Mouse (Mus musculus) C2C12 (cell line): Measurements from ENCODE around the gene Zfp866. TPM values are rescaled to one million over a fixed set of nuclear protein-coding genes. Genes with fewer than 3 reads are reported as not detected.

Experiments
- H3K27me3 ChIP-seq: one replicate; pipeline ENCODE4 v1.6.1; 2011; ENCODE audit not compliant: control insufficient read depth, insufficient read depth, insufficient read length
- H3K36me3 ChIP-seq: one replicate; pipeline ENCODE4 v1.6.1; 2011; ENCODE audit not compliant: control insufficient read depth, insufficient read depth
- H3K4me3 ChIP-seq: one replicate; pipeline ENCODE4 v1.5.1; 2011; ENCODE audit warnings: mild to moderate bottlenecking, control low read depth; ENCODE audit not compliant: poor library complexity, insufficient read depth, severe bottlenecking
- H3K79me2 ChIP-seq: one replicate; pipeline ENCODE4 v1.6.1; 2011; ENCODE audit not compliant: control insufficient read depth, insufficient read depth
- H3K79me3 ChIP-seq: one replicate; pipeline ENCODE4 v1.6.1; 2011; ENCODE audit warnings: low read depth, control low read depth
- H3ac ChIP-seq: one replicate; pipeline ENCODE3; 2011; ENCODE audit warnings: low read depth; ENCODE audit not compliant: control insufficient read depth, insufficient read length
- CEBPB ChIP-seq: IDR thresholded peaks from one replicate; pipeline ENCODE4 v1.6.1; 2011; ENCODE audit warnings: low read depth, mild to moderate bottlenecking, control low read depth, moderate library complexity
- CTCF ChIP-seq: IDR thresholded peaks from one replicate; pipeline ENCODE4 v1.5.1; 2011; ENCODE audit not compliant: control insufficient read depth, insufficient read depth, insufficient read length
- FOSL1 ChIP-seq: IDR thresholded peaks from one replicate; pipeline ENCODE4 v1.8.0; 2011; ENCODE audit warnings: mild to moderate bottlenecking, low read length; ENCODE audit not compliant: poor library complexity, insufficient read depth, severe bottlenecking
- MAX ChIP-seq: IDR thresholded peaks from one replicate; pipeline ENCODE4 v1.6.1; 2011; ENCODE audit warnings: mild to moderate bottlenecking, control low read depth
- MYOD1 ChIP-seq: IDR thresholded peaks from one replicate; pipeline ENCODE4 v1.6.1; 2011; ENCODE audit warnings: low read depth; ENCODE audit not compliant: control insufficient read depth, insufficient read length
- MYOG ChIP-seq: IDR thresholded peaks from one replicate; pipeline ENCODE4 v1.6.1; 2011; ENCODE audit not compliant: control insufficient read depth, insufficient read length; ENCODE audit errors: extremely low read depth
- USF1 ChIP-seq: IDR thresholded peaks from one replicate; pipeline ENCODE4 v1.6.1; 2011; ENCODE audit warnings: low read depth, mild to moderate bottlenecking, control low read depth, moderate library complexity
- polyA plus RNA-seq: library from polyadenylated mRNA; unstranded; fragments of >200 nt; fragmentation: generic; extraction: Trizol; gene quantifications from one replicate; pipeline ENCODE4 v1.2.1, GENCODE M21; 2012; ENCODE audit warnings: missing spikeins

Gene Zfp866
- polyA plus RNA-seq, 1 experiment: 3.9 TPM

GRCm38 (mm10) chr8:69794901-69795300 is 3.9 kb upstream of the Zfp866 start:
- Histone ChIP-seq H3K79me3 (peaks cover 29% of the 10 kb centered on the region), H3K36me3 (peaks cover 67% of the 10 kb centered on the region), H3ac (no peak overlapping the region), H3K27me3 (no peaks in the 10 kb centered on the region), H3K79me2 (peaks cover 47% of the 10 kb centered on the region), H3K4me3 (no peak overlapping the region)
- no peak for TF ChIP-seq MYOD1
- no peak for TF ChIP-seq CTCF
- no peak for TF ChIP-seq MYOG
- TF ChIP-seq MAX: no peak
- no peak for TF ChIP-seq USF1
- TF ChIP-seq CEBPB: no peak
- no peak for TF ChIP-seq FOSL1

GRCm38 (mm10) chr8:69794096-69794495 is 3.1 kb upstream of the Zfp866 start:
- Histone ChIP-seq H3K4me3 (no peak overlapping the region), H3K36me3 (peaks cover 60% of the 10 kb centered on the region), H3K79me2 (peaks cover 47% of the 10 kb centered on the region), H3K27me3 (no peaks in the 10 kb centered on the region), H3ac (no peak overlapping the region), H3K79me3 (peaks cover 29% of the 10 kb centered on the region)
- TF ChIP-seq MYOG: no peak
- no peak for TF ChIP-seq CTCF
- TF ChIP-seq FOSL1: no peak
- no peak for TF ChIP-seq CEBPB
- no peak for TF ChIP-seq USF1
- no peak for TF ChIP-seq MYOD1
- TF ChIP-seq MAX: no peak

GRCm38 (mm10) chr8:69793666-69794065 is 2.7 kb upstream of the Zfp866 start:
- H3ac ChIP-seq: no peak overlapping the region
- H3K27me3 ChIP-seq: no peaks in the 10 kb centered on the region
- no peak for TF ChIP-seq CTCF
- TF ChIP-seq USF1: no peak
- TF ChIP-seq MYOD1: no peak
- TF ChIP-seq MAX: no peak
- TF ChIP-seq FOSL1: no peak
- H3K4me3 ChIP-seq: no peak overlapping the region
- H3K79me3 ChIP-seq: peaks cover 29% of the 10 kb centered on the region
- peaks cover 47% of the 10 kb centered on the region for H3K79me2 ChIP-seq
- H3K36me3 ChIP-seq: peaks cover 56% of the 10 kb centered on the region

GRCm38 (mm10) chr8:69791415-69792068 is 564 bp upstream of the Zfp866 start:
- H3K4me3 ChIP-seq: peak overlapping the region; percentile 89
- peak overlapping the region; percentile 96 for H3ac ChIP-seq
- no peak for TF ChIP-seq CEBPB
- no peak for TF ChIP-seq MAX
- TF ChIP-seq FOSL1: no peak
- no peak for TF ChIP-seq MYOG
- no peak for TF ChIP-seq MYOD1
- no peak for TF ChIP-seq CTCF
- H3K79me2 ChIP-seq: peaks cover 47% of the 10 kb centered on the region
- peaks cover 37% of the 10 kb centered on the region for H3K36me3 ChIP-seq
- peaks cover 29% of the 10 kb centered on the region for H3K79me3 ChIP-seq
- no peaks in the 10 kb centered on the region for H3K27me3 ChIP-seq

- peaks cover 45% of the 10 kb centered on the region for H3K79me2 ChIP-seq
- H3K79me3 ChIP-seq: peaks cover 29% of the 10 kb centered on the region
- no peaks in the 10 kb centered on the region for H3K27me3 ChIP-seq
- peak overlapping the region; percentile 96 for H3ac ChIP-seq
- H3K36me3 ChIP-seq: peaks cover 29% of the 10 kb centered on the region
- peak overlapping the region; percentile 89 for H3K4me3 ChIP-seq
- no peak for TF ChIP-seq CEBPB
- no peak for TF ChIP-seq USF1
- TF ChIP-seq FOSL1: no peak
- TF ChIP-seq MYOG: no peak
- no peak for TF ChIP-seq MAX
- no peak for TF ChIP-seq MYOD1
- TF ChIP-seq CTCF: no peak
Observed at GRCm38 (mm10) chr8:69790364-69790763, 614 bp downstream of the Zfp866 start.

GRCm38 (mm10) chr8:69789731-69790130 is 1.2 kb downstream of the Zfp866 start:
- Histone ChIP-seq H3K79me3 (peaks cover 29% of the 10 kb centered on the region), H3K36me3 (peaks cover 22% of the 10 kb centered on the region), H3K4me3 (no peak overlapping the region), H3K27me3 (no peaks in the 10 kb centered on the region), H3K79me2 (peaks cover 39% of the 10 kb centered on the region), H3ac (no peak overlapping the region)
- TF ChIP-seq USF1 (no peak), FOSL1 (no peak), MYOD1 (no peak), CTCF (no peak)
